Mouse (Mus musculus) heart, embryonic 10.5 days (tissue): ENCODE data around the gene 4933416C03Rik. TPM values are rescaled to one million over a fixed set of nuclear protein-coding genes. Genes with fewer than 3 reads are reported as not detected.

Experiments used
- DNase-seq: peaks from one replicate; pipeline ENCODE4 v3.0.0-alpha.2; 2017; ENCODE audit warnings: low spot score
- H3K27ac ChIP-seq: fragments of 300-500 bp; sonication (generic); 2 replicates; pipeline ENCODE4 v1.5.1; 2016; ENCODE audit warnings: mild to moderate bottlenecking
- H3K27me3 ChIP-seq: fragments of 300-500 bp; sonication (generic); 2 replicates; pipeline ENCODE4 v1.6.1; 2016; ENCODE audit warnings: mild to moderate bottlenecking; ENCODE audit not compliant: poor library complexity, insufficient read depth, severe bottlenecking
- H3K36me3 ChIP-seq: fragments of 300-500 bp; sonication (generic); 2 replicates; pipeline ENCODE4 v1.6.1; 2016; ENCODE audit warnings: mild to moderate bottlenecking, moderate library complexity
- H3K4me1 ChIP-seq: fragments of 300-500 bp; sonication (generic); 2 replicates; pipeline ENCODE4 v1.6.1; 2016; ENCODE audit warnings: mild to moderate bottlenecking
- H3K4me3 ChIP-seq: fragments of 300-500 bp; sonication (generic); 2 replicates; pipeline ENCODE4 v1.5.1; 2016; ENCODE audit warnings: mild to moderate bottlenecking, moderate library complexity
- H3K9me3 ChIP-seq: fragments of 300-500 bp; sonication (generic); 2 replicates; pipeline ENCODE4 v1.6.1; 2016; ENCODE audit warnings: mild to moderate bottlenecking, moderate library complexity
- WGBS: fragments of 180-500 bp; shearing (Covaris S2); methylation state at CpG from one replicate; pipeline ENCODE4 v1.1.7; 2016; 5-methylcytosine and 5-hydroxymethylcytosine counted together
- polyA plus RNA-seq: library from polyadenylated mRNA; unstranded; fragments of >200 nt; fragmentation: Nextera tagmentation; extraction: Ambion mirVana; gene quantifications from 2 replicates; pipeline ENCODE4 v1.2.1, GENCODE M21; 2016

The 4933416C03Rik gene
- polyA plus RNA-seq, 1 experiment from 2014 or later: not detected

DNA sequence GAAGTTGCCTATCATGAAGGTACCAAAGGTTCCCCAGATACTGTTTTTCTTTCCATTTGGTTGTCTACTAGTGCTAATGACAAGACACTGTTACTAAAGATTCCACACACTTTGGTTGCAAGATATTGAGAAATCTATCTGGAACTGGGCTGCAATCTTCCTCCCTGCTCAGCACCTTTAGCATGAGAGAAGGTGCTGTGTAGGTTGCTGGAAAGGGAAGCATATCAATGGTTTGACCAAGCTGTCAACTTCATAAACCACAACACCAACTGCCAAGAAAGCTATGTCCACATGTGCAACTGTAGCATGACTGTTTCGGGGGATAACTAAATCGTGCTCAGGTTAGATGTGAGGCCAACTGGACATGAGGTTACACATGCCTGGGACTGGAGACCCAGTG is 7.7 kb upstream of the 4933416C03Rik start:
- no peak overlapping the region for H3K27ac ChIP-seq
- H3K9me3 ChIP-seq: no peaks in the 10 kb centered on the region
- WGBS: 76% methylated on average over 2 of the region's 2 CpGs
- no peak overlapping the region for H3K4me3 ChIP-seq
- H3K4me1 ChIP-seq: no peaks in the 10 kb centered on the region
- no peak for DNase-seq
- no peaks in the 10 kb centered on the region for H3K27me3 ChIP-seq
- H3K36me3 ChIP-seq: no peaks in the 10 kb centered on the region

DNA sequence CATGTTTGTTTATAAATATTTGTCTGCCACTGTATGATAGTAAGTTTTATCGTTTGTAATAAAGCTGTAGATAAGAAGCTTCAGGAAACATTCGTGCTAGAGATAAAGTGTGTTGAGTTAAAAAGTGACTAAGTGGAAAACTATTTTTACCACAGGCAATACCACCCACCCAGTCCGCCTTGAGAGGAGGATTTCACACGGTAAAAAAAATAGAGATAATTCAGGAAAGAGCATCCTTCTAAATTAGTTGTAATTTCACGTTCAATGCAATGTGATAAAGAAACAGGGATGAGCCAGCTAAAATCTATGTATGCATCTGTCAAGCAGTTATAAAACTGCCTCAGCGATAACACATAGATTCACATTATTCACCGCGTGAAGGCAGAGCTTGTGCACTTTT is 3.3 kb upstream of the 4933416C03Rik start:
- peaks cover 8% of the 10 kb centered on the region; the same call in 1 of the 2 replicates for H3K9me3 ChIP-seq
- H3K36me3 ChIP-seq: 0 out of 2 replicates have a peak, but pooled peaks cover 2% of the 10 kb centered on the region
- H3K4me1 ChIP-seq: no peaks in the 10 kb centered on the region
- 54% methylated on average over 8 of the region's 8 CpGs for WGBS
- H3K4me3 ChIP-seq: no peak overlapping the region
- H3K27me3 ChIP-seq: no peaks in the 10 kb centered on the region
- no peak overlapping the region for H3K27ac ChIP-seq
- DNase-seq: no peak

GRCm38 (mm10) chr10:116115881-116116677 is 2.4 kb upstream of the 4933416C03Rik start:
- whole genome bisulfite sequencing: 70% methylated on average over 4 of the region's 4 CpGs

GRCm38 (mm10) chr10:116112868-116113267 is 849 bp downstream of the 4933416C03Rik start:
- Histone ChIP-seq H3K9me3 (peaks cover 8% of the 10 kb centered on the region; the same call in 1 of the 2 replicates), H3K4me3 (no peak overlapping the region), H3K27me3 (no peaks in the 10 kb centered on the region), H3K36me3 (0 out of 2 replicates have a peak, but pooled peaks cover 2% of the 10 kb centered on the region), H3K4me1 (no peaks in the 10 kb centered on the region), H3K27ac (no peak overlapping the region)
- DNase-seq: no peak
- 91% methylated on average over 11 of the region's 11 CpGs for WGBS

More at GRCm38 (mm10) chr10:116115881-116116677, 2.4 kb upstream of the 4933416C03Rik start:
- 0 out of 2 replicates have a peak, but pooled peaks cover 2% of the 10 kb centered on the region for H3K36me3 ChIP-seq
- H3K27ac ChIP-seq: no peak overlapping the region
- DNase-seq: no peak
- no peaks in the 10 kb centered on the region for H3K4me1 ChIP-seq
- no peak overlapping the region for H3K4me3 ChIP-seq
- H3K27me3 ChIP-seq: no peaks in the 10 kb centered on the region
- peaks cover 8% of the 10 kb centered on the region; the same call in 1 of the 2 replicates for H3K9me3 ChIP-seq

DNA sequence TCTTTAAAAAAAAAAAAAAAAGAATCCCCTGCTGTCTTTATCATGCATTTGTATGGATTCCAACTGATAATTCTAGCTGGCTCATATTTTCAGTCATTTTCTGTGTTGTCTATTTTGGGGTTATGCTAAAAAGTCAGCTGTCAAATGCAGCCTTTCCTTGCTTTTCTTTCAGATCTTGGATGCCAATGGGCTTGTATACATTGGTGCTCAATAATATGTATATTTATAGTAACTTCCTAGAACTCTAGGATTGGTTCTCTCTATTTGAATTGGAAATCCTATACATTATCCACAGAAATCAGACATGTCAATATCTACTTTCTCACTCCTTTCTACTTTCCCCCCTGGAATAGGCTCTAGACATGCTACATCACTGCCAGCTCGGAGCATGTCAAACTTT is 5.0 kb downstream of the 4933416C03Rik start:
- Histone ChIP-seq H3K27me3 (no peaks in the 10 kb centered on the region), H3K27ac (no peak overlapping the region), H3K4me1 (no peaks in the 10 kb centered on the region), H3K9me3 (peaks cover 3% of the 10 kb centered on the region; the same call in 1 of the 2 replicates), H3K36me3 (0 out of 2 replicates have a peak, but pooled peaks cover 1% of the 10 kb centered on the region), H3K4me3 (no peak overlapping the region)
- DNase-seq: no peak
- 84% methylated on average over 1 of the region's 1 CpGs for WGBS

GRCm38 (mm10) chr10:116108176-116108575 is 5.5 kb downstream of the 4933416C03Rik start:
- Histone ChIP-seq H3K27ac (no peak overlapping the region), H3K4me1 (no peaks in the 10 kb centered on the region), H3K36me3 (no peaks in the 10 kb centered on the region), H3K4me3 (no peak overlapping the region), H3K9me3 (no peaks in the 10 kb centered on the region), H3K27me3 (no peaks in the 10 kb centered on the region)
- DNase-seq: no peak
- WGBS: 78% methylated on average over 4 of the region's 4 CpGs

DNA sequence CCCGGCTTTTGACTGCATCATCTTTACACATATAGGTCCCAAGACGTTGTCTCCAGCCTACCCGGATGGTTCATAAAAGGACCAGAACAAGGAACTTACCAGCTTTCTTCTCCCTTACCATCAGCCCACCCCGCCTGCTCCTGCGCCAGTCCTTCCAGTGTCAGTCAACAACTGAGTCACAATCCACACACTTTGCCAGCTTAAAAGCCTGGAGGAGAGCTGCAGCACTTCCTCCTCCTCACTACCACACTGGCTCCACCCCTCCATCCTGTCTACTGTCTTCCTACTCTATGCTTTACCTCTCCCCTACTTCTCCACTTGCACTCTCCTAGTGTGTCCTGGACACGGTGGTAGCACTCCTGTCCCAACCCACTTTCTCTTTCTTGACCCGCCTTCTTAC is 15.2 kb downstream of the 4933416C03Rik start:
- H3K36me3 ChIP-seq: no peaks in the 10 kb centered on the region
- H3K4me3 ChIP-seq: no peak overlapping the region
- H3K9me3 ChIP-seq: no peaks in the 10 kb centered on the region
- no peak for DNase-seq
- no peaks in the 10 kb centered on the region for H3K4me1 ChIP-seq
- 82% methylated on average over 7 of the region's 7 CpGs for WGBS
- H3K27me3 ChIP-seq: no peaks in the 10 kb centered on the region
- H3K27ac ChIP-seq: no peak overlapping the region

DNA sequence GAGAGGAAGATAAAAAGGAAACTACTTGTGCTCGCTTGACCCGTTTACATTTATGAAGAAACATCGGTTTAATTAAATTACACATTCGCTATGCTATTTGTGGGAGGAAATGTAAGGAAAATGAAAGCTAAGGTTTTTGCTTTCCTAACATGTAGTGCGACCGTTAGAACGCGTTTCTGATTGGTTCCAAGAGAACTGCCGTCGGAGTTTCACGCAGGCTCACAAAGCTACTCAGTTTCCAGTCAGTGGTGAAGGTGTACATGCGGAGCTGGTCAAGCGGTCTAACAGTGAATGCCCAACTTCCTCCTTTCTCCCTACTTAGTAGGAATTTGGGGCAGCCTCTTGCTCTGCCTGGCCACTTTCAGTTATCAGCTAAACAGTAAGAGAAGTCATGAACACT is 17.3 kb downstream of the 4933416C03Rik start:
- Histone ChIP-seq H3K4me1 (no peaks in the 10 kb centered on the region), H3K27ac (no peak overlapping the region), H3K4me3 (no peak overlapping the region), H3K27me3 (no peaks in the 10 kb centered on the region), H3K9me3 (no peaks in the 10 kb centered on the region), H3K36me3 (no peaks in the 10 kb centered on the region)
- WGBS: 89% methylated on average over 13 of the region's 13 CpGs
- no peak for DNase-seq

- H3K36me3 ChIP-seq: no peaks in the 10 kb centered on the region
These were observed 29.8 kb downstream of the 4933416C03Rik start for GRCm38 (mm10) chr10:116083965-116084364.

GRCm38 (mm10) chr10:116080841-116081240 is 32.9 kb downstream of the 4933416C03Rik start:
- no peaks in the 10 kb centered on the region for H3K36me3 ChIP-seq
- no peaks in the 10 kb centered on the region for H3K9me3 ChIP-seq
- WGBS: 92% methylated on average over 6 of the region's 6 CpGs
- H3K4me1 ChIP-seq: no peaks in the 10 kb centered on the region
- no peak overlapping the region for H3K4me3 ChIP-seq
- H3K27ac ChIP-seq: no peak overlapping the region
- DNase-seq: no peak
- no peaks in the 10 kb centered on the region for H3K27me3 ChIP-seq

More at GRCm38 (mm10) chr10:116083965-116084364, 29.8 kb downstream of the 4933416C03Rik start:
- Histone ChIP-seq H3K9me3 (no peaks in the 10 kb centered on the region), H3K27me3 (no peaks in the 10 kb centered on the region), H3K4me3 (no peak overlapping the region), H3K27ac (no peak overlapping the region), H3K4me1 (no peaks in the 10 kb centered on the region)
- no peak for DNase-seq
- WGBS: 23% methylated on average over 3 of the region's 3 CpGs

DNA sequence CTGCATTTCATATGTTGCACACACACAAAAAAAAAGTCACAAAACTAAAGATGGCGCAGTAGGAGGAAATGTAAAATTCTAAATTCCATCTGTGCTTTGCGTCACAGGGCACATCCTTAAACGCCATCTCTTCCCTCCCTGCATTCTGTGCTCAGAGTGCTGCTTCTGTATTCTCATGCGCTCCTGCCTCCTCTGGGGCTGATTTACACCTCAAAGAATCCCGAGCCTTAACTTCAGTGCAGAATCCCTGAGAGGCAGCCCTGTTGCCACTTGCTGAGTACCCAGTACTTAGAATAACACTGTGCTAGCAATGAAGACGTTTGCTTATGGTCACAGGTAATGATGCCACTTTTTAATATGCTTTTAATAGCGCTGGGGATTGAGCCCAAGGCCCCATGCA is 34.3 kb downstream of the 4933416C03Rik start:
- WGBS: 37% methylated on average over 7 of the region's 7 CpGs
- Histone ChIP-seq H3K4me1 (no peaks in the 10 kb centered on the region), H3K9me3 (no peaks in the 10 kb centered on the region)

GRCm38 (mm10) chr10:116078636-116079035 is 35.1 kb downstream of the 4933416C03Rik start:
- Histone ChIP-seq H3K4me3 (no peak overlapping the region), H3K36me3 (no peaks in the 10 kb centered on the region), H3K4me1 (no peaks in the 10 kb centered on the region), H3K27ac (no peak overlapping the region), H3K9me3 (no peaks in the 10 kb centered on the region), H3K27me3 (no peaks in the 10 kb centered on the region)
- 67% methylated on average over 5 of the region's 5 CpGs for WGBS
- DNase-seq: no peak

More for the DNA sequence above, 34.3 kb downstream of the 4933416C03Rik start:
- no peaks in the 10 kb centered on the region for H3K36me3 ChIP-seq
- DNase-seq: no peak
- H3K27me3 ChIP-seq: no peaks in the 10 kb centered on the region
- no peak overlapping the region for H3K4me3 ChIP-seq
- no peak overlapping the region for H3K27ac ChIP-seq

GRCm38 (mm10) chr10:116075954-116076353 is 37.8 kb downstream of the 4933416C03Rik start:
- Histone ChIP-seq H3K27ac (no peak overlapping the region), H3K36me3 (no peaks in the 10 kb centered on the region), H3K4me1 (no peaks in the 10 kb centered on the region), H3K4me3 (no peak overlapping the region), H3K9me3 (no peaks in the 10 kb centered on the region), H3K27me3 (no peaks in the 10 kb centered on the region)
- no peak for DNase-seq
- 86% methylated on average over 5 of the region's 5 CpGs for WGBS
